Mouse (Mus musculus): ENCODE data around the gene Ell3. TPM values are rescaled to one million over a fixed set of nuclear protein-coding genes. Genes with fewer than 3 reads are reported as not detected.
A peak's percentile ranks its signal among the peaks of the same experiment; 100 is the strongest.

The Ell3 gene
- polyA plus RNA-seq, 1 experiment from 2014 or later = 3.5 TPM

- Histone ChIP-seq H3K27ac (peak within 1 kb of the TSS; percentile 93), H3K4me3 (peak within 1 kb of the TSS; percentile 79), H3K9me3 (no peaks in the 10 kb centered on the region), H3K4me1 (peaks cover 34% of the 10 kb centered on the region), H3K27me3 (ENCODE audit: insufficient read depth, poor library complexity, severe bottlenecking) (no peaks in the 10 kb centered on the region), H3K36me3 (peaks cover 48% of the 10 kb centered on the region)
- WGBS = 3% methylated on average over 41 of the region's 41 CpGs
- DNase-seq (ENCODE audit: low spot score) = peak; percentile 95
These were observed 12.9 kb upstream of the Ell3 start, which contains the start of gene Serinc4 for GRCm38 (mm10) chr2:121456692-121457642. Serinc4 (minus strand) TSS chr2:121456781.

DNA sequence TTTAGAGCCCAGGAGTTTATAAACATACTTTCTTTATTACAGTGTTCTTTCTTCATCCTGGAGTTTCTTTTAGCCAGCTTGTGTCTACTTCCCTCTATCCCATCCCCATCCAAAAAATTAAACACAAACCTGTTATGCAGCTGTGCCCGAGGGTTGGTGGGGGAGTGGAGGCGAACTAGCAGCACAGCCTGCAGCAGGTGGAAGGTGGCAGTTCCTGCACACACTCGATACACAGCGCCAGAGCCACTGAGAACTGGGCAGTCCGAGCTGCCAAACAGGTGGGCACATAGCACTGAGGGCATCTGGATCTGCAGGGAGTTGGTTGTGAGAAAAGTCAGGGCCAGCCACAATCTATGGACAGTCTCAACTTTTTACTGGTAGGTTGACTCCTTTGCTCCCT is 11.5 kb upstream of the Ell3 start:
- no peak for DNase-seq (ENCODE audit: low spot score)
- Histone ChIP-seq H3K4me1 (peaks cover 44% of the 10 kb centered on the region), H3K36me3 (peaks cover 54% of the 10 kb centered on the region), H3K4me3 (no peak overlapping the region), H3K27me3 (ENCODE audit: insufficient read depth, poor library complexity, severe bottlenecking) (no peaks in the 10 kb centered on the region), H3K9me3 (no peaks in the 10 kb centered on the region), H3K27ac (no peak overlapping the region)
- 80% methylated on average over 5 of the region's 5 CpGs for WGBS

GRCm38 (mm10) chr2:121453917-121454316 is 9.8 kb upstream of the Ell3 start:
- Histone ChIP-seq H3K4me1 (peaks cover 49% of the 10 kb centered on the region), H3K36me3 (peaks cover 43% of the 10 kb centered on the region), H3K9me3 (no peaks in the 10 kb centered on the region), H3K4me3 (no peak overlapping the region), H3K27me3 (ENCODE audit: insufficient read depth, poor library complexity, severe bottlenecking) (no peaks in the 10 kb centered on the region), H3K27ac (peak overlapping the region; percentile 6; the same call in 1 of the 2 replicates)
- 83% methylated on average over 6 of the region's 6 CpGs for WGBS
- DNase-seq (ENCODE audit: low spot score) = no peak

DNA sequence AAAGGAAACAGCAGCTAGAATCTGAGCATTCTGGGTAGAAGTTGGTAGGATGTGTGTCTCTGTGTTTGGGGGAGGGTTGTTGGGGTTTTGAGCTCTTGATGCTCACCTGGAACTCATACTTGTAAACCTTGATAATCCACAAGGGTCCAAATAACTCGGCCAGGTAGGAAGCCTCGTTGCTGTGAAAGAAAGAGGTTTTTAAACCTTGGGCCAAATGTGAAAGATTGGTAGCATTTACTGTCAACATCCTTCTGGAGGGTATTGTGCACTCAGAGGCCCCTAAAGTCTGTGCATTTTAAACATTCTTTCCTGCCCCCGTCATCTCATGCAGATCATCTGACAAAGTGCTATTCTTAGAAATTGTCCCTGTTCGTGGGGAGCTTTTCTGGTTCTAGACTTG is 8.9 kb upstream of the Ell3 start, which contains the start of gene Hypk:
Gene Hypk (plus strand): TSS at position 301 of the 400 bp plus-strand sequence.
- no peaks in the 10 kb centered on the region for H3K9me3 ChIP-seq
- no peaks in the 10 kb centered on the region for H3K27me3 ChIP-seq (ENCODE audit: insufficient read depth, poor library complexity, severe bottlenecking)
- peak within 1 kb of the TSS; percentile 22; the same call in 1 of the 2 replicates for H3K4me3 ChIP-seq
- H3K4me1 ChIP-seq = peaks cover 51% of the 10 kb centered on the region
- 62% methylated on average over 4 of the region's 4 CpGs for WGBS
- peaks cover 36% of the 10 kb centered on the region for H3K36me3 ChIP-seq
- H3K27ac ChIP-seq = peak within 1 kb of the TSS; percentile 49
- DNase-seq (ENCODE audit: low spot score) = no peak

DNA sequence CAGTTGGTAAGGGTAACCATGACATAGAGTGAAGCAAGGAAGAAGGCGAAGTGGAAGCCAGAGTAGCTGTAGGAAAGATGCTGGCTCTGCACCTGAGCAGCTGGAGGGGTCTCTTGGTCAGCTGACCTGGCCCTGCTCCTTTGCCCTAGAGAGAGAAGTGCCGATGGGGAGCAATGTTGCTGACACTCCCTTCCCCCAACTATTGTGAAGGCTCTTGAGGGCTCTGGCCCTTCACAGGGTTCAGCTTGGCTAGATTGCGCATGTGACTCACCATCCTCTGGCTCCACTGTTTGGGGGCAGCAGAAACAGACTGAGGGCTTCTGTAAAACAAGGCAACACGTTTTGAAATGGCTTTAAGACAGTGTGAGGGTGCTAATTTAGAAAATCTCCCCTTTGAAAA is 8.3 kb upstream of the Ell3 start:
- H3K4me3 ChIP-seq = 0 out of 2 replicates have a peak overlapping the region, but pooled peaks have one; percentile 22
- WGBS = 68% methylated on average over 4 of the region's 4 CpGs
- H3K9me3 ChIP-seq = no peaks in the 10 kb centered on the region
- DNase-seq (ENCODE audit: low spot score) = no peak
- H3K36me3 ChIP-seq = peaks cover 34% of the 10 kb centered on the region
- H3K27ac ChIP-seq = peak overlapping the region; percentile 49; the same call in 1 of the 2 replicates
- H3K4me1 ChIP-seq = peaks cover 50% of the 10 kb centered on the region
- H3K27me3 ChIP-seq (ENCODE audit: insufficient read depth, poor library complexity, severe bottlenecking) = no peaks in the 10 kb centered on the region

DNA sequence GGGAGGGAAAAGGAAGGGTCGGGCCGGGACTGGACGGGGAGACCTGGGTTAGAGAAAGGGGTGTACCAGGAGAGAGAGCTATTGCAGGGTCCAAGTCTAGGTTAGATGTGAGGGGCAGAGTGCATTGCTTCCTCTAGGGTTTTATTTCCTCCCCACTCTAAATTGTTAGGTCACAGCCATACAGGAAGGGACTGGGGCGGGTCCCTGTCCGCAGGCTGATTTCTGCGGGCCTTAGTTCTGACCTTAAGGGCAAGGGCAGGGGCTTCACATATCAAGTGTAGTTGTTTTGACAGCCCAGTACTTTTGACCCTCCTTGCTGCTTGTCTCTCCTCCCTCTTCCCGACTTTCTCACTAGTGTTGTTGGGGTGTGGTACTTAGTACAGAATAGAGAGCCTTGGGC is 6.0 kb upstream of the Ell3 start:
- peak overlapping the region; percentile 99 for H3K27ac ChIP-seq
- H3K4me3 ChIP-seq = peak overlapping the region; percentile 98
- 0% methylated on average over 7 of the region's 7 CpGs for WGBS
- peaks cover 34% of the 10 kb centered on the region for H3K36me3 ChIP-seq
- H3K4me1 ChIP-seq = peaks cover 41% of the 10 kb centered on the region
- no peaks in the 10 kb centered on the region for H3K27me3 ChIP-seq (ENCODE audit: insufficient read depth, poor library complexity, severe bottlenecking)
- peak; percentile 77 for DNase-seq (ENCODE audit: low spot score)
- H3K9me3 ChIP-seq = no peaks in the 10 kb centered on the region

GRCm38 (mm10) chr2:121449545-121450011 is 5.5 kb upstream of the Ell3 start:
- H3K27me3 ChIP-seq (ENCODE audit: insufficient read depth, poor library complexity, severe bottlenecking) = no peaks in the 10 kb centered on the region
- DNase-seq (ENCODE audit: low spot score) = peak; percentile 84
- peak overlapping the region; percentile 98 for H3K4me3 ChIP-seq
- no peaks in the 10 kb centered on the region for H3K9me3 ChIP-seq
- WGBS = under 1% methylated on average over 54 of the region's 54 CpGs
- peaks cover 41% of the 10 kb centered on the region for H3K4me1 ChIP-seq
- peaks cover 34% of the 10 kb centered on the region for H3K36me3 ChIP-seq
- H3K27ac ChIP-seq = peak overlapping the region; percentile 99

DNA sequence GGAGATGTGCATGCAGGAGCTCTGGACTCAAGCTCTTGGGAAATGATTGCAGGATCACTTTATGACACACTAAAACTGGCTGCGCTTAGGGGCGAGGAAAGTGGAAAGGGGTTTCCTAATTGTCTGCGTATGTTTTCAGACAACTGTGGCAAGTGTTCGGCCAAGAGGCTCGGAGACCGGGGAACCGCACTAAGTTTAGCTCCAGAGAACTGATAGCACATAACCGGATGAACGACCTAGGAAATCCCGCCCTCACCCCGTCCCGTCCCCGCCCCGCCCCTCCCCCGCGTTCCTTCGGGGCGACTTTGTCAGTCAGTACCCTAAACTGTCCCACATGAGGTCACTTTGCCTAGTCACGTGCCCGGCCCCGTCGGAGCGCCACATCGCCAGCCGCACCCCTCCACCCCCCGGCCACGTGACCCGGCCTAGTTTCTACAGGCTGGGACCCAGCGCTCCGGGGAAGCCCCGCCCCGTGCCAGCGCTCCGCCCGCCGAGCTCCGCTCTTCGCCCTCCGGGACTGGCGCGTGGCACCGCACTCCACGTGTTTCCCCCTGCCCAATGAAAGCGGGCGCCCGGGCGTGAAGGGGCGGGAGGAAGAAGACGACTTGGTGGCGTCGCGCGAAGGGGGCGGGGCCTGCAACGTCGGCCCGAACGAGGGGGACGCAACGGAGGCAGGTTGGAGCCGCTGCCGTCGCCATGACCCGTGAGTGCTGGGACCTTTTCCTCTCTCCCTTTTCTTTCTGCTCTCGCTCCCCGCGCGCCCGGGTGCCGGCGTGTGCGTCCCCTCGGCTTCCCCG is 4.9 kb upstream of the Ell3 start, which contains the start of gene Serf2:
Gene Serf2 (plus strand): TSS at position 457 of the 797 bp plus-strand sequence.
- Histone ChIP-seq H3K4me3 (peak within 1 kb of the TSS; percentile 98), H3K9me3 (no peaks in the 10 kb centered on the region), H3K36me3 (peaks cover 31% of the 10 kb centered on the region), H3K27me3 (ENCODE audit: insufficient read depth, poor library complexity, severe bottlenecking) (no peaks in the 10 kb centered on the region), H3K4me1 (peaks cover 40% of the 10 kb centered on the region), H3K27ac (peak within 1 kb of the TSS; percentile 99)
- DNase-seq (ENCODE audit: low spot score) = peak; percentile 100
- WGBS = under 1% methylated on average over 70 of the region's 74 CpGs

GRCm38 (mm10) chr2:121448136-121448535 is 4.1 kb upstream of the Ell3 start:
- H3K27me3 ChIP-seq (ENCODE audit: insufficient read depth, poor library complexity, severe bottlenecking) = no peaks in the 10 kb centered on the region
- H3K4me1 ChIP-seq = peaks cover 34% of the 10 kb centered on the region
- peak overlapping the region; percentile 98 for H3K4me3 ChIP-seq
- 17% methylated on average over 9 of the region's 9 CpGs for WGBS
- peak; percentile 74 for DNase-seq (ENCODE audit: low spot score)
- peaks cover 23% of the 10 kb centered on the region for H3K36me3 ChIP-seq
- peak overlapping the region; percentile 99 for H3K27ac ChIP-seq
- H3K9me3 ChIP-seq = no peaks in the 10 kb centered on the region

DNA sequence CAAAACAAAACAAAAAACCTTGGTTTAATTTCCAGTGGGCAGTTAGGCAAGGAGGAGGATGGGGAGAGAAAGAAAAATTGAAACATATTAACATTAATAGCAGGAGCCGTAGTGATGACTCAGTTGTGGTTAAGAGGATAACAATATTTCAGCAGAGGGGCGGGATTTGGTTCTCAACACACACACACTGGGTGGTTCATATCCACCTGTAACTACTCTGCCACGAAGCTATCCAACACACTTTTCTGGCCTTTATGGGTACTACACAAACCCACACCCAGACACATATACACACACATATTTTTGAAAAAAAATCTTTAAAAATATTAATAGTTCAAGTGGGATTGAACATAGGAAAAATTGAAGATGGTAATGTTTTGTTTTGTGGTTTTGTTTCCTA is 2.9 kb upstream of the Ell3 start:
- H3K36me3 ChIP-seq = peaks cover 11% of the 10 kb centered on the region; the same call in 1 of the 2 replicates
- no peak overlapping the region for H3K4me3 ChIP-seq
- DNase-seq (ENCODE audit: low spot score) = peak; percentile 7
- H3K4me1 ChIP-seq = peaks cover 34% of the 10 kb centered on the region
- 85% methylated on average over 3 of the region's 3 CpGs for WGBS
- peaks cover 5% of the 10 kb centered on the region; the same call in 1 of the 2 replicates for H3K27me3 ChIP-seq (ENCODE audit: insufficient read depth, poor library complexity, severe bottlenecking)
- H3K27ac ChIP-seq = no peak overlapping the region
- H3K9me3 ChIP-seq = no peaks in the 10 kb centered on the region

GRCm38 (mm10) chr2:121446506-121446905 is 2.4 kb upstream of the Ell3 start:
- Histone ChIP-seq H3K27ac (no peak overlapping the region), H3K9me3 (no peaks in the 10 kb centered on the region), H3K27me3 (ENCODE audit: insufficient read depth, poor library complexity, severe bottlenecking) (peaks cover 10% of the 10 kb centered on the region), H3K36me3 (peaks cover 10% of the 10 kb centered on the region; the same call in 1 of the 2 replicates), H3K4me3 (no peak overlapping the region), H3K4me1 (peaks cover 37% of the 10 kb centered on the region)
- peak; percentile 57 for DNase-seq (ENCODE audit: low spot score)
- 70% methylated on average over 4 of the region's 4 CpGs for WGBS

DNA sequence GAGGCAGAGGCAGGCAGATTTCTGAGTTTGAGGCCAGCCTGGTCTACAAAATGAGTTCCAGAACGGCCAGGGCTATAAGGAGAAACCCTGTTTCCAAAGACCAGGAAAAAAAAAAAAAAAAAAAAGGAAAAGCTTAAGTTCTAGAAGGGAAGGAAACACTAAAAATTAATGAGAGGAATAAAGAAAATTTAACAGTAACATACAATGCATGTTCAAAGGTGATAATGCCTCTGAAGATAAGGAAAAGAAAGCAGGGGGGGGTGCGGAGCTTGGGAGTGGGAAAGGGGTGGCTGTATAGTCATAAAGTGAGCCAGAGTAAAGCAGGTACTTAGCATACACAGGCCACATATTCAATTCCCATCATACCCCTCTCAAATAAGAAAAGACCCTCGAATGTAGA is 1.0 kb upstream of the Ell3 start:
- Histone ChIP-seq H3K4me3 (no peak overlapping the region), H3K27me3 (ENCODE audit: insufficient read depth, poor library complexity, severe bottlenecking) (peaks cover 15% of the 10 kb centered on the region), H3K4me1 (peaks cover 27% of the 10 kb centered on the region), H3K9me3 (no peaks in the 10 kb centered on the region), H3K36me3 (no peaks in the 10 kb centered on the region), H3K27ac (no peak overlapping the region)
- peak; percentile 17 for DNase-seq (ENCODE audit: low spot score)
- 75% methylated on average over 3 of the region's 3 CpGs for WGBS

Data from heart, embryonic 10.5 days (tissue).